Mouse (Mus musculus): ENCODE measurements around the gene Ruvbl2.
"Not testable (repeated sequence)": the region's sequence is repeated elsewhere in the genome, so short reads cannot be mapped to it uniquely, and the experiment has no call there.

Ruvbl2 gene

DNA sequence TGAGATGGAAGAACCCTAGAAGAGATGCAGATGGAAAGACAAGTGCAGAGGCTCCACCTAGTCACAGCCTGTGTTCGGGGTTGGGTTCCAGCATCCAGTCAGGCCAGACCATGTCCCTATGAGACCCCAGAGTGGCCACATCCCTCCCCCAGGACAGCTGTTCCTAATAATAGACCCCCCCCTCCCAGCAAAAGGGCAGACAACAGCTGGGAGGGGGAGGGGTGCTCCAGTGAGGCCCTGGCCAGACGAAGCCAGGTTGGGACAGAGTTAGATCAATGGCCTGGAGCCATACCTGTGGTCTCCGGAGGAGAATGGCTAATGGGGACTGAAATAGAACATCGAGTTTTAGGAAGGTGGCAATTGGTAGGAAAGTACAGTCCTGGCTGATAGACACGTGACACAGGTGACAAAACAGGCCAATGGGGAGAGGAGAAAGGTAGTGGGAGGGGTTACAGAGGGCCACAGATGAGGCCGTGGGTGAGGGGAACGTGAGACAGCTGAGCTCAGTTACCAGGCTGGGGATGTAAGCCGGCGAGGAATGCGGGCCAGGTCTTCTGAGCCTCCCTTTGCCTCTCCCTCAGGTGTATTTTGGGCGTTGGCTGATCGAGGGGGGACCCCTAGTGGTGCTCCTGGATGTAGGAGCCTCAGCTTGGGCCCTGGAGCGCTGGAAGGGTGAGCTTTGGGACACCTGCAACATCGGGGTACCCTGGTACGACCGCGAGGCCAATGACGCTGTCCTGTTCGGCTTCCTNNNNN, at the start of gene Ruvbl2:
Ruvbl2 (minus strand) TSS at position 576 of the 756 bp plus-strand sequence.
- DNase-seq (ENCODE audit: low read depth), result no peak

DNA sequence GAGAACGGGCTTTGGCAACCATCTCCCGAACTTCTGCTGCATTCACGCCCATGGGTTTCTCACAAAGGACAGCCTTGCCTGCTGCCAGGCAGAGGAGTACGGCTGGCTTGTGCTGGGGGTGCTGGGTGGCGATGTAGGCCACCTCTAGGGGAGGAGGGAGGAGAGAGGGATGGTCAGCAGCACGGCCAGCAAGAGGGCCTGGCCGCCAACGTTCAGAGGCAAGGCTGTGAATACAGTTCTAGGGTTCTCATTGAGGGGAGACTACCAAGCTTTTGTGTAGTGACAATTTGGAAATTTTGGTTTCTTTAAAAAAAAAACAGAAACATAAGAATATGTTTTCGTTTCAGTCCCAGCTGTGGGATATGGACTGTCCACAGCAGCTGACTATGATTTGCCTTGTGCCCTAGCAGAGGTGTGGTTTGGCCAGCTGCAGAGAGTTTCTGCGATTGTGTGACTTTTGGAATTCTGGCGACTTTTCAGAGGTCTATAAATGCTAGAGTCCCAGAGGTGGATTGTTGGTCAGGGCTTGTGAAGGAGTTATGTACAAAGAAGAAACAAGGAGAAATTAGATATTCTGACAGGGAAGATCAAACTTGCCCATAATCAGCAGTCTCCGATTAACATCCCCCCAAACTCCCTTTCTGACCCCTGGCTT, 49.0 kb upstream of the Ruvbl2 start, which contains the start of gene Gm45808:
Gm45808 (minus strand) TSS at position 51 of the 655 bp plus-strand sequence.
- no peak for DNase-seq (ENCODE audit: low read depth)

DNA sequence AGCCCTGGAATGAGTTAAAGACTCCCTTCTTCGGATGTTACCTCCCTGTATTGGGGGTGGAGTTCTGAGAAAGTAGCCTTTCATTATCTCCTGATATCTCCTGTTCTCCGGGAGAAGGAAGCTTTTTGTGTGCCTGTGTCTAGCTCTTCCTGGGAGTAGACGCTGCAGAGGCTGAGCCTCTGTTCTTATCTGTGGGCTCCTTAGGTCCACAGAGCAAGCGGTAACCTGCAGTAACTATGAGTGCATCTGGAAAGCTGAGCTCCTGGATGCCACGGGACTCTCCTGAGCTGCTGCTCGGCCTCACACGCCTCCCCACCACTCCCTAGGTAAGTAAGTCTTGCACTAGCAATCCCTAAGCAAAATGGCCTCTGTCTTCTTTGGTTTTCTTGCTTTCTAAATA, 48.3 kb upstream of the Ruvbl2 start:
- DNase-seq (ENCODE audit: low read depth), result no peak

DNA sequence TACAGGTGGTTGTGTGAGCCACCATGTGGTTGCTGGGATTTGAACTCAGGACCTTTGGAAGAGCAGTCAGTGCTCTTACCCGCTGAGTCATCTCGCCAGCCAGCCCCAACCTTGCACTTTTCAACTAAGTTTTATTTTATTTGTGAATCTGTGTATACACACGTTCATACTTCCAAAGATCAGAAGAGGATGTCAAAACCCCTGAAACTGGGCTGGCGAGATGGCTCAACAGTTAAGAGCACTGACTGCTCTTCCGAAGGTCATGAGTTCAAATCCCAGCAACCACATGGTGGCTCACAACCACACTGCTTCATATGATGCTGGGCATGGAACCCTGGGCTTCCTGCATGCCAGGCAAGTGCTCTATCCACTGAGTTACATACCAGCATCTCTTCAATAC, 47.1 kb upstream of the Ruvbl2 start:
- not testable (repeated sequence) for DNase-seq (ENCODE audit: low read depth)

DNA sequence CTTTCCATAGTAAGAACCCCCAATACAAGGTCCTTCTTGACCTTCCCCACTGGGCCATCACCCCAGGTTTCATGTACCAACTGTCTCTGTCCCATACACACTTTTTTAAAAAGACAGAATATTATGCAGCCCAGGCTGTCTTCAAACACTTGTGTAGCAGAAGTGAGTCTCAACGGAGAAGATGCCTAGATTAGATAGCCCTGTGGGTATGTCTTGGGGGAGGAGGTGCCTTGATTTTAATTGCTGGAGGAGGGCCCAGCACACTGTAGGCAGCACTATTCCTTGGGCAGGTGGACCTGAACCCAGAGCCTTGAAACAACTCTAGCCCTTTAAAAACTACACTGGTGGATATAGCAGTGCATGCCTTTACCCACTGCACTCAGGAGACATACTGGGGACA, 44.3 kb upstream of the Ruvbl2 start:
- no peak for DNase-seq (ENCODE audit: low read depth)

DNA sequence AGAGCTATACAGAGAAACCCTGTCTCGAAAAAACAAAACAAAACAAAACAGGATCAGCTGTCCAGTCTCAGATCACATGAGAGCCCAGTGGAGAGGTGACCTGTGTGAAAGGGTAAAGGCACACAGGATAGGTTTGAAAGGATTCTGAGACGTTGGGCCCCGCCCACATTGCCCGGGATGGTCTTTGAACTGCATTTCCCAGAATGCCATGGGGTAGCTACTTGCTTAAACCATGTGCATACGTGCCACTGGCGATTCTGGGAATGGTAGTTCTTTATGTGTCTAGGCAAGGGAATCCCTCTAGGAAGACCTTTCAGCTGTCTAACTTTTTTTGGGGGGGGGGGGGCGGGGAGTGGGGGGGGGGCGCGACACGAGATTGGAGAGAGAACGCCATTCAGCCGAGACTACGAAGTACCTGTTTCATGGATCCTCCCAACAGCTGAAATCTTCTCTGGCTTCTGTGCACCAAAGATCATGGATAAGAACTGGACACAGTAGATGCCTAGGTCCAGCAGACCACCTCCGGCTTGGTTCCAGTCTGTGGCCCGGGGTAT, 43.6 kb upstream of the Ruvbl2 start, which contains the start of gene Tulp2:
Tulp2 (plus strand) TSS at position 504 of the 554 bp plus-strand sequence.
- no peak for DNase-seq (ENCODE audit: low read depth)

DNA sequence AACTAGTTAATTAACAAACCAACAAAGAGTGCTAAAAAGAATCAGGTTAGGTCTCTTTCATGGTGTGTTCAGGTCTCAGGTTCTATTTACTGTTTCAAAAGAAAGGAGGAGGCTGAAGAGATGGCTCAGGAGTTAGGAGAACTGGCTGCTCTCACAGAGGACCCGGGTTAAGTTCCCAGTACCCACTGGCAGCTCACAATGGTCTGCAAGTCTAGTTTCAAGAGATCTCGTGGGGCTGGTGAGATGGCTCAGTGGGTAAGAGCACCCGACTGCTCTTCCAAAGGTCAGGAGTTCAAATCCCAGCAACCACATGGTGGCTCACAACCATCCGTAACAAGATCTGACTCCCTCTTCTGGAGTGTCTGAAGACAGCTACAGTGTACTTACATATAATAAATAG, 42.4 kb upstream of the Ruvbl2 start:
- DNase-seq (ENCODE audit: low read depth), result not testable (repeated sequence)

DNA sequence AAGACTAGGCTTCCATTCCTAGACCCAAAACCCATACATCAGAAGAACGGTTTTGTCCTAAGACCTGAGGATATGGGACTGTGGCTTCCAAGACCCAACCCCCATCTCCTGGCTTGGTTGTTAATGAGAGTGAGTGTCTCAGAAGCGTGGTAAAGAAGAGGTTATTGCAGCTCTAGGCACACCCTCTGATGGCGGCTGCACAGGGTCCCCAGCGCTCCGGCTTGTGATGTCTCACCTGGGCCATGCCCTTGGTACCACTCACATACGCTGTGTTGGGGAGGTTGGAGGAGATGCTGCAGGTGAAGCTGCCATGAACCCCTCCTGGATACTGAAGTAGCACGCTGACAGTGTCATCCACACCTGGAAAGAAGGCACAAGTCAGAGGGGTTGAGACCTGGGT, 40.9 kb upstream of the Ruvbl2 start:
- DNase-seq (ENCODE audit: low read depth), result no peak

DNA sequence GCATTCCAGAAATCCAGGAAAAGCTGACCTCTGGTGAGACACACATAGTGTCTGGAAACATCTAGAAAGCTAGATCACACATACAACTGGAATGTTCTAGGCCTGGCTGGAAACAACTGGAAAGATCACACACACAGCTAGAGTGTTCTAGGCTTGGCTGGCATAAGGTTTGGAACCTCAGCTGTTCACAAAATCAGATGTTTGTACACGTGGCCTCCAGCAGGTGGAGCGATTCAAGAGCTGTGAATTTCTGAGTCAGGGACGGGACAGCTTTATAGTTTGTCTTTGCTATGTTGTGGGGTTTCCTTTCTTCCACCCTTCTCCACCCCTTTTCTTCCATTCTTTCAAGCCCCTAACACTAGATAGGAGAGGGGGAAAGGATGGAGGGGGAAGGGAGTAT, 39.1 kb upstream of the Ruvbl2 start:
- DNase-seq (ENCODE audit: low read depth), result no peak

DNA sequence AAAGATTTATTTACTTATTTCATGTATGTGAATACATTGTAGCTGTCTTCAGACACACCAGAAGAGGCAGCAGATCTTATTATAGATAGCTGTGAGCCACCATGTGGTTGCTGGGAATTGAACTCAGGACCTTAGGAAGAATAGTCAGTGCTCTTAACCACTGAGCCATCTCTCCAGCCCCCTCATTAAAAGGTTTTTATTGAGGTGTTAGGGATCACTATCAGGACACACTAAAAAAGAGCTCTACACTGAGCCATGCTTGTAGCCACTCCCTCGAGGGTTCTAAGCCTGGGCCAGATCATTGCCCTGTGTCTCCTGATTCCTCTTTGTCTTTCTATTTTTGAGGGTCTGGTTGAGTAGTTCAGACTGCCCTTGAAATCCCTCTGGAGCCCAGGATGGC, 38.6 kb upstream of the Ruvbl2 start:
- no peak for DNase-seq (ENCODE audit: low read depth)

DNA sequence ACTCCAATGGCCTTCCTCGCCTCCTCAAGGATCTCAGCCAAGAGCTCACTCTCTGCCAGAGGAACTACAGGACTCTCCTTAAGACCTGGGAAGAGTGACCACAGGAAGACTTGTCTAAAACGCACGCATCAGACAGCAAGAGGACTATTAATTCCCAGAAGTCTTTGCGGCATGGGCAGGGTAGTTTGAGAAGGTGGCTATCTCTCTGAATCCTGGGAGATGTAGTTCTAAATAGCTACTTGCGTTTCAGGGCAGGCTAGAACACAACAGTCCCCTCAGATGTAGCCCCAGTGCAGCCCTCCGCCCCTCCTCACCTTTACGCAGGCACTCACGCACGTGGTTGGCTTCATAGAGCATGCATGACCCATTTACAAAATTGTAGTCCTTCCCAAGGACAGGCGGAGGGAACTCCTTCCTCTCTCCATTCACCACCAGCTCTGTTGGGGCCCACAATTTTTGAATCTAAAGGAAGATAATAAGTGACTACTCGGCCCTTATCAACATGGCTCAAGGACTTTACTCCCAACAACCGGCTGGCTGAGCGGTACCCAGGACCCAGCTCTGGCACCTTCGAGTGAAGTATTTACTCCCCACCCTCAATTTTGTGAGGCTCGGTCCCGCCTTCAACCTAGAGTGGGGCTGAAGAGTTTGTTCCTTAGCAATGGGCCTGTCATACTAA, 37.5 kb upstream of the Ruvbl2 start:
- no peak for DNase-seq (ENCODE audit: low read depth)

DNA sequence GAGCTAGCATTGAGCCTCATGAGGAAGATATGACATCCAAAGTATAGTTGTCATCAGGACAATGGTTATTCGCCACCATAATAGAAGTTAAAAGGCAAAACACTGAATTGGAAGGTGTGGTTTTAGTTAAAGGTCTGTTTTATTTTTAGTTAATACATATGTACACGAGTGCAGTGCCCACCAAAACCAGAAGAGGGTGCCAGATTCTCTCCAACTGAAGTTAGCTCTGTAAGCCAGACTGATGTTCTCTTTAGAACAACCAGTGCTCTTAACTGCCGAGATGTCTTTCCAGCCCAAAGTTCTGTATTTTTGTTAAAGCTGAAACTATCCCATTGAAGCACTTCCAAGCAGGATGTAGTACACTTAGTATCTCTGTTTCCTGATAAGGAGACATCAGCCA, 33.0 kb upstream of the Ruvbl2 start:
- no peak for DNase-seq (ENCODE audit: low read depth)

DNA sequence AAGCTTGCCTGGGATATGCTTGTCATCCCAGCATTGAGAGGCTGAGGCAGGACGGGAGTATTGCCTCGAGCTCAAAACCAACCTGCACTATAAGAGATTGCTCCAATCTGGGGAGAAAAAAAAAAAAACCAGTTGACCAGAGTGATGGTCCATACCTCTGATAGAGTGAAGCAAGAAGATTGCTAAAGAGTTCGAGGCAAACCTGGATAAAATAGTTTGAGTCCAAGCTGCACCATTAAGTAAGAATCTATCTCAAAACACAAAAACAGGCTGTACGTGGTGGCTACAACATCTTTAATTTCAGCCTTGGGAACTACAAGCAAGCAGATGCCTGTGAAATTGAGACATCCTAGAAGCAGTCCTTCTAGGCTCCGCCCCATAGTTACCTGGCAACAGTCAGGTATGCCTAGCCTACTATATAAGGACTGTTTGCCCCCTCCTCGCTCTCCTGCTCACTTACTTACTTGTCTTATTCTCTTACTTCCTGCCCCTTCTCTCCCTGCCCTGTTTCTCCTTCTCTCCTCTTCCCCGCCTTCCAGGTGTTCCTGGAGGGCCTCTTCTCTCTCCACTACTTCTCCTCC, 29.3 kb upstream of the Ruvbl2 start:
- DNase-seq (ENCODE audit: low read depth), result no peak

DNA sequence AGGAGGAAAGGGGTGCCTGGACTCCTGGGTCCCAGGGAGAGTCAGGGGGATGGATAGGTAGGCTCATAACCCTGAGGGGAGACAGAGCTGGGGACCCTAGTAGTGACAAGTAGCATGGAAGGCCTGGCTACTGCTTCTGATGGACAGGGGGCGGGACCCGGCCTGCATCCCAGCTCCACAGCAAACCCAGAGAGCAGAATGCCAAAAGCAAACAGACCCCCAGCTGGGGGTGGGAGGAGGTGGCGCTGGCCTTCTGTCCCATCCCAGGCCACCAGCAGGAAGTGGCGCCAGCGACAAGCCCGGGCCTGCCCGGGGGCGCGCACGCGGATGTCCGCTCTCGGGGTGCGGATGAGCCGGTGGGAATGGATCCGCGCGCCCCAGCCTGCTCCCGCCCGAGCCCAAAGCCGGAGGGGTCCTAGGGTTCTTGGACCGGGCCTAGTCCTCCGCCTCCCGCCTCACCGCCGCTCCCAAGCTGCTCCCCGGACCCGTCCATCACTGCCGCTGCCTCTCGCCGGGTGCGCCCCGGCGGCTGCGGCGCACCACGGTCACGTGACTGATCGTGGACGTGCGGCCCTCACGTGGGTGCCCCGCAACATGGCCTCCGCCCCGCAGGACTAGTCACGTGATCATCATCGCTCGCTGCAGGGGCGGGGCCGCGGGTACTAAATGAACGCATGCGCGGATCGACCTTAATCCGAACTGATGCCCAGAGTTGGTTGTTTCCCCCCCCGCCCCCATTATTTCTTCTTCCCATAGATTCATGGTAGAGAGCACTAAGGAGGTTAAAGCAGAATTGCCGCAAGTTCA, 28.6 kb upstream of the Ruvbl2 start, which contains the start of gene Bax:
Bax (minus strand) TSS at position 616 of the 807 bp plus-strand sequence.
- peak; percentile 86 for DNase-seq (ENCODE audit: low read depth)

DNA sequence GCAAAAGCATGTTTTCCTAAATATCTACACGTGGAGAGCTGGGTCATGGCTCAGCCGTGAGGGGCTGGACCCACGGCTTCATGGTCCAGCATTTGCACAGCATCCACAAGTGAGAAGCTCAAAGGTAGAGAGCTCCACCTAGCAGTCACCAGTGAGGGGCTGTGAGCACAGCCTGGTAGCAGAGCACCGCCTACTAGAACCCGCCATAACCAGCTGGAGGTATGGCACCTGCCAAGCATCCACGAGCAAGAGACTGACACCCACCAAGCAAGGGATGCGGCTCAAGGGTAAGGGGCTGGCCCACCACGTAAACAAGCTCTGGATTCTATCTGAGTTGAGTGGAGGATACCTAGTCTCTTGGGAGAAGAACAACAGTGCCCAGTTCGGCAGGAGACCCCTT, 27.7 kb upstream of the Ruvbl2 start:
- DNase-seq (ENCODE audit: low read depth), result no peak

DNA sequence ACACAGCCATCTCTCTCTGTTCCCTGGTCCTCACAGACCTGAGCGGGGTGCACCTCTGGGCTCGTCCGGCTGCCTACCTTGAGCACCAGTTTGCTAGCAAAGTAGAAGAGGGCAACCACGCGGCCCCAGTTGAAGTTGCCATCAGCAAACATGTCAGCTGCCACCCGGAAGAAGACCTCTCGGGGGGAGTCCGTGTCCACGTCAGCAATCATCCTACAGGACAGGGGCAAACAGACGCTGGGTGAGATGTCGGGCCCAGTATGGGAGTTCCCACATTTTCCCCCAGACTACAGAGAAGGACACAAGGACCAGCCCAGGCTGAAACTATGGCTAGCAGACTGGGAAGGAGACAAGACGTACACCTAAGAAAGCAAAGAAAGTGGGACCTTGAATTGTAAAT, 27.2 kb upstream of the Ruvbl2 start:
- DNase-seq (ENCODE audit: low read depth), result no peak

DNA sequence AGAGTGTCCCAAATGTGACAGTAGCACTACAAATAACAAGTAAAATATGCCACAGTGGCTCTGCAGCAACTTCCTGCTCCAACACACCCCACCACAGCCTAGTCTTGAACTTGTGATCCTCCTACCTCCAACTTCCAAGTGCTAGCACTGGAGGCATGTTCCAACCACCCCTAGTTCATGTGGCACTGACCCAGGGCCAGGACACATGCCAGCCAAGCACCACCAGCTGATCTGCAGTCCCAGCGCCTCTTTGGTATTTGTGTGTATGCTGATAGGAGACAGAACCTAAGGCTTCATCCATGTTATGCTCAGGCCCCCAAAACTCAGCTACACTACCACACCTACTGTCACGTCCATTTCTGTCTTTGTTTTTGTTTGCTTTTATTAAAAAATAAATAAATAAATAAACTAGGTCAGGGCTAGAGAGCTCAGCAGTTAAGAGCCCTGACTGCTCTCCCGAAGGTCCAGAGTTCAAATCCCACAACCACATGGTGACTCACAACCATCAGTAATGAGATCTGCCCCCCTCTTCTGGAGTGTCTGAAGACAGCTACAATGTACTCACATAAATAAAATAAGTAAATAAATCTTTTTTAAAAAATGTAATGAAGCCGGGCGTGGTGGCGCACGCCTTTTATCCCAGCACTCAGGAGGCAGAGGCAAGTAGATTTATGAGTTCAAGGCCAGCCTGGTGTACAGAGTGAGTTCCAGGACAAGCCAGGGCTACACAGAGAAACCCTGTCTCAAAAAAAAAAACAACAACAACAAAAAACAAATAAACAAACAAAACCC, 26.3 kb upstream of the Ruvbl2 start:
- DNase-seq (ENCODE audit: low read depth), result no peak

DNA sequence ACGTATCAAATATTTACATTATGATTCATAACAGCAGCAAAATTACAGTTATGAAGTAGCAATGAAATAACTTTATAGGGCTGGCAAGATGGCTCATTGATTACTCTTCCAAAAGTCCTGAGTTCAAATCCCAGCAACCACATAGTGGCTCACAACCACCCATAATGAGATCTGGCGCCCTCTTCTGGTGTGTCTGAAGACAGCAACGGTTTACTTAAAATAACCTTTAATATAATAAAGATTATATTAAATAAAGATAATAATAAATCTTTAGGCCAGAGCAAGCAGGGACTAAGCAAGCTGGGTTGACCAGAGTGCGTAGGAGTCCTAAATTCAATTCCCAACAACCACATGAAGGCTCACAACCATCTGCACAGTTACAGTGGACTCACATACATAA, 25.0 kb upstream of the Ruvbl2 start:
- not testable (repeated sequence) for DNase-seq (ENCODE audit: low read depth)

DNA sequence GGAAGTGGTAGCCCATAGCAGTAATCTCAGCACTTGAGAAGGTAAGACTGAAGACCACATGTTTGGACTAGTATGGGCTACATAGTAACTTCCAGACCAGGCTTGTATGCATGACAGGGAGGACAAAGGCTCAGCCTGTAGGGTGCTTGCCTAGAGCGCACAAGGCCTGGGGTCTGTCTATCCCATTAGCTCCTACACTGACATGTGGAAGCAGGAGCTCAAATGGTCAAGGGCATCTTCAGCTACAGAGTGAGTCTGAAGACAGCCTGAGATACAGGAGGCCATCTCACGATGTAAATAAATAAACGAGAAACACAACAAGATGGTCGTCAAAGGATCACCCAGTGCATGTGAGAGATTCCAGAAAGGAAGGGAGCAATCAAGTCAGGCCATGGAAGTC, 24.4 kb upstream of the Ruvbl2 start:
- no peak for DNase-seq (ENCODE audit: low read depth)

DNA sequence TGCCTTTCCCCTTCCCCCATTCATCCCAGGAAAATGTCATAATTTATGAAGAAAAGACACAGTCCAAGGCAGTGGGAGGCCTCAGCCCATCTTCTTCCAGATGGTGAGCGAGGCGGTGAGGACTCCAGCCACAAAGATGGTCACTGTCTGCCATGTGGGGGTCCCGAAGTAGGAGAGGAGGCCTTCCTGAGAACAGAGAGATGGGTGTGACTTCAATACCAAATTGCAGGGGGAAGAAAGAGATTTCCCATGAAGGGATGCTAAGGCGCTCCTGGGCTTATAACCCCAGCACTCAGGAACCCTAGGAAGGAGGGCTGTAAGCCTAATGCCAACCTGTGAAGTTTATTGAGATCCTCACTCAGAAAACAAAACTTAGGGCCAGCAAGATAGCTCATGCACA, 23.9 kb upstream of the Ruvbl2 start:
- no peak for DNase-seq (ENCODE audit: low read depth)

DNA sequence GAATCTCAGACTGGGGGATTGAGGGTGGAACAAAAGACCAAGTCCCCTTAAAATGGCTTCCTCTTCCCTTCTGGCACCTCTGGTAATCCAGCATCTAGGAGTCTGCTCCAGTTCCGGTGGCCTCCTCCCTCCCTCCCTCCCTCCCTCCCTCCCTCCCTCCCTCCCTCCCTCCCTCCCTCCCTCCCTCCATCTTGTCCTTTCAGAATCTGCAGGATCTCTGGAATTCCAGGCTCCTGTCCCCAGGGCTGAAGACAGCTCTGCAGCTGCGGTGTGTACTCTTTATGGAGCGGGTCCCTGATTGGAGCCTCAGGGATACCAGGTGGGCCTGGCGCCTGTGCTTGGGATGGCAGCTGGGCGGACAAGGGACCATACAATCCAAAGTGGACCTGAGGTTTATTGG, 23.4 kb upstream of the Ruvbl2 start:
- no peak for DNase-seq (ENCODE audit: low read depth)
